Mouse (Mus musculus) G1E (cell line): Measurements from ENCODE around the gene Clec4n.
"Not testable (repeated sequence)": the region's sequence is repeated elsewhere in the genome, so short reads cannot be mapped to it uniquely, and the experiment has no call there.

ENCODE experiments used
- CTCF ChIP-seq: IDR thresholded peaks from 2 replicates; pipeline ENCODE4 v1.5.1; 2012; ENCODE audit warnings: low read depth, low read length, inconsistent platforms, mixed read lengths
- GATA1 ChIP-seq: IDR thresholded peaks from 2 replicates; pipeline ENCODE4 v1.6.1; 2012; ENCODE audit warnings: borderline replicate concordance, low read length, inconsistent platforms, mixed read lengths
- POLR2AphosphoS5 ChIP-seq: IDR thresholded peaks from 2 replicates; pipeline ENCODE4 v1.6.1; 2012; ENCODE audit warnings: low read depth, low read length, inconsistent platforms; ENCODE audit not compliant: insufficient replicate concordance
- TAL1 ChIP-seq: conservative IDR thresholded peaks from 2 replicates; pipeline ENCODE4 v1.6.1; 2012; ENCODE audit warnings: low read depth, low read length, inconsistent platforms, mixed read lengths

GRCm38 (mm10) chr6:123293509-123293908 lies 63.9 kb downstream of the Clec4n start:
- TF ChIP-seq CTCF, GATA1, TAL1, POLR2AphosphoS5: not testable (repeated sequence)
